Mouse (Mus musculus) lung, embryonic 16.5 days (tissue): ENCODE results near the gene Kcnj10. TPM values are rescaled to one million over a fixed set of nuclear protein-coding genes. Genes with fewer than 3 reads are reported as not detected.
A peak's percentile ranks its signal among the peaks of the same experiment; 100 is the strongest.

Experiments used
- ATAC-seq: fragments of 200-750 bp; cut with Nextera tagmentation; 2 replicates; pipeline ENCODE4 v1.8.0; 2017; ENCODE audit warnings: low read depth, mild to moderate bottlenecking, moderate library complexity
- H3K27ac ChIP-seq: fragments of 300-500 bp; sonication (generic); 2 replicates; pipeline ENCODE4 v1.5.1; 2014; ENCODE audit warnings: mild to moderate bottlenecking, control low read depth, low read length
- H3K27me3 ChIP-seq: fragments of 300-500 bp; sonication (generic); 2 replicates; pipeline ENCODE4 v1.6.1; 2014; ENCODE audit warnings: low read depth, low read length, mixed read lengths; ENCODE audit not compliant: control insufficient read depth, insufficient read depth
- H3K36me3 ChIP-seq: fragments of 300-500 bp; sonication (generic); 2 replicates; pipeline ENCODE4 v1.6.1; 2014; ENCODE audit warnings: low read length; ENCODE audit not compliant: control insufficient read depth, insufficient read depth
- H3K4me1 ChIP-seq: fragments of 300-500 bp; sonication (generic); replicated peaks from 2 replicates; pipeline ENCODE4 v1.6.1; 2014; ENCODE audit warnings: low read length, mixed read lengths; ENCODE audit not compliant: control insufficient read depth, insufficient read depth
- H3K4me2 ChIP-seq: fragments of 300-500 bp; sonication (generic); 2 replicates; pipeline ENCODE4 v1.6.1; 2014; ENCODE audit warnings: low read depth, low read length, control low read depth
- H3K4me3 ChIP-seq: fragments of 300-500 bp; sonication (generic); 2 replicates; pipeline ENCODE4 v1.5.1; 2014; ENCODE audit warnings: mild to moderate bottlenecking, low read length, control low read depth
- H3K9ac ChIP-seq: fragments of 300-500 bp; sonication (generic); 2 replicates; pipeline ENCODE4 v1.6.1; 2014; ENCODE audit warnings: low read length, control low read depth
- H3K9me3 ChIP-seq: fragments of 300-500 bp; sonication (generic); 2 replicates; pipeline ENCODE4 v1.6.1; 2016; ENCODE audit warnings: low read length; ENCODE audit not compliant: control insufficient read depth
- WGBS: fragments of 180-500 bp; shearing (Covaris S2); extraction: QIAGEN DNeasy Blood & Tissue Kit; methylation state at CpG from one replicate; pipeline ENCODE4 v1.1.7; 2014; 5-methylcytosine and 5-hydroxymethylcytosine counted together
- polyA plus RNA-seq: library from polyadenylated mRNA; unstranded; fragments of >200 nt; fragmentation: Nextera tagmentation; extraction: Ambion mirVana; gene quantifications from 2 replicates; pipeline ENCODE4 v1.2.1, GENCODE M21; 2015

Gene Kcnj10
- polyA plus RNA-seq, result 0.15 and 0.20 TPM in 2 replicates

- H3K9ac ChIP-seq, result peak within 1 kb of the TSS; percentile 46
- no peaks in the 10 kb centered on the region for H3K9me3 ChIP-seq
- peaks cover 15% of the 10 kb centered on the region for H3K4me1 ChIP-seq
- H3K27ac ChIP-seq, result no peak within 1 kb of the TSS
- peak within 1 kb of the TSS; percentile 56 for H3K4me3 ChIP-seq
- WGBS, result 1% methylated on average over 37 of the region's 38 CpGs
- peaks cover 20% of the 10 kb centered on the region for H3K27me3 ChIP-seq
- no peaks in the 10 kb centered on the region for H3K36me3 ChIP-seq
- ATAC-seq, result peak; percentile 91
- H3K4me2 ChIP-seq, result peak within 1 kb of the TSS; percentile 80
Measured at GRCm38 (mm10) chr1:172340729-172341321, at the start of gene Kcnj10. Gene Kcnj10 (plus strand): TSS chr1:172341210.

- no peak overlapping the region for H3K9ac ChIP-seq
- no peaks in the 10 kb centered on the region for H3K36me3 ChIP-seq
- H3K4me1 ChIP-seq, result peaks cover 21% of the 10 kb centered on the region
- WGBS, result 81% methylated on average over 2 of the region's 2 CpGs
- H3K4me3 ChIP-seq, result no peak overlapping the region
- no peak overlapping the region for H3K4me2 ChIP-seq
- H3K27ac ChIP-seq, result no peak overlapping the region
- H3K27me3 ChIP-seq, result no peaks in the 10 kb centered on the region
- no peaks in the 10 kb centered on the region for H3K9me3 ChIP-seq
- ATAC-seq, result no peak
Measured at GRCm38 (mm10) chr1:172292880-172293279, 48.1 kb upstream of the Kcnj10 start.

- WGBS, result 87% methylated on average over 11 of the region's 11 CpGs
- H3K9ac ChIP-seq, result no peak overlapping the region
- H3K36me3 ChIP-seq, result no peaks in the 10 kb centered on the region
- no peak overlapping the region for H3K27ac ChIP-seq
- H3K4me3 ChIP-seq, result no peak overlapping the region
- no peak for ATAC-seq
- H3K4me1 ChIP-seq, result peaks cover 21% of the 10 kb centered on the region
- H3K27me3 ChIP-seq, result no peaks in the 10 kb centered on the region
- no peaks in the 10 kb centered on the region for H3K9me3 ChIP-seq
- H3K4me2 ChIP-seq, result no peak overlapping the region
Measured at GRCm38 (mm10) chr1:172293449-172293848, 47.6 kb upstream of the Kcnj10 start.

GRCm38 (mm10) chr1:172295751-172296197, 45.2 kb upstream of the Kcnj10 start:
- no peaks in the 10 kb centered on the region for H3K9me3 ChIP-seq
- peak overlapping the region; percentile 51 for H3K4me2 ChIP-seq
- H3K4me1 ChIP-seq, result peaks cover 21% of the 10 kb centered on the region
- H3K27ac ChIP-seq, result peak overlapping the region; percentile 14; the same call in 1 of the 2 replicates
- WGBS, result 31% methylated on average over 4 of the region's 4 CpGs
- no peaks in the 10 kb centered on the region for H3K36me3 ChIP-seq
- H3K4me3 ChIP-seq, result 0 out of 2 replicates have a peak overlapping the region, but pooled peaks have one; percentile 2
- H3K9ac ChIP-seq, result peak overlapping the region; percentile 30; the same call in 1 of the 2 replicates
- peak; percentile 35 for ATAC-seq
- H3K27me3 ChIP-seq, result no peaks in the 10 kb centered on the region

GRCm38 (mm10) chr1:172296816-172297510, 44.0 kb upstream of the Kcnj10 start:
- WGBS, result 64% methylated on average over 6 of the region's 6 CpGs

GRCm38 (mm10) chr1:172297611-172298537, 43.1 kb upstream of the Kcnj10 start, which contains the start of gene Atp1a2:
Gene Atp1a2 (minus strand): TSS chr1:172298064.
- Histone ChIP-seq H3K4me3 (peak within 1 kb of the TSS; percentile 36), H3K4me2 (peak within 1 kb of the TSS; percentile 51), H3K9ac (peak within 1 kb of the TSS; percentile 57), H3K9me3 (no peaks in the 10 kb centered on the region), H3K27me3 (no peaks in the 10 kb centered on the region), H3K4me1 (peaks cover 21% of the 10 kb centered on the region), H3K27ac (peak within 1 kb of the TSS; percentile 67), H3K36me3 (no peaks in the 10 kb centered on the region)
- WGBS, result 8% methylated on average over 16 of the region's 16 CpGs
- ATAC-seq, result peak; percentile 78

More at GRCm38 (mm10) chr1:172296816-172297510, 44.0 kb upstream of the Kcnj10 start:
- no peaks in the 10 kb centered on the region for H3K9me3 ChIP-seq
- peaks cover 21% of the 10 kb centered on the region for H3K4me1 ChIP-seq
- H3K4me2 ChIP-seq, result peak overlapping the region; percentile 51
- H3K36me3 ChIP-seq, result no peaks in the 10 kb centered on the region
- no peak; the same call in none of the 2 replicates for ATAC-seq
- peak overlapping the region; percentile 57 for H3K9ac ChIP-seq
- peak overlapping the region; percentile 67 for H3K27ac ChIP-seq
- H3K4me3 ChIP-seq, result peak overlapping the region; percentile 36
- H3K27me3 ChIP-seq, result no peaks in the 10 kb centered on the region

GRCm38 (mm10) chr1:172299528-172299927, 41.5 kb upstream of the Kcnj10 start:
- Histone ChIP-seq H3K4me2 (no peak overlapping the region), H3K36me3 (no peaks in the 10 kb centered on the region), H3K9me3 (no peaks in the 10 kb centered on the region), H3K4me3 (no peak overlapping the region), H3K27me3 (no peaks in the 10 kb centered on the region), H3K27ac (no peak overlapping the region), H3K9ac (no peak overlapping the region), H3K4me1 (peaks cover 21% of the 10 kb centered on the region)
- no peak for ATAC-seq
- WGBS, result 65% methylated on average over 7 of the region's 7 CpGs

GRCm38 (mm10) chr1:172300247-172300646, 40.8 kb upstream of the Kcnj10 start:
- no peaks in the 10 kb centered on the region for H3K27me3 ChIP-seq
- no peaks in the 10 kb centered on the region for H3K36me3 ChIP-seq
- H3K4me3 ChIP-seq, result no peak overlapping the region
- H3K4me2 ChIP-seq, result no peak overlapping the region
- H3K27ac ChIP-seq, result no peak overlapping the region
- peaks cover 19% of the 10 kb centered on the region for H3K4me1 ChIP-seq
- no peak overlapping the region for H3K9ac ChIP-seq
- 66% methylated on average over 5 of the region's 5 CpGs for WGBS
- H3K9me3 ChIP-seq, result no peaks in the 10 kb centered on the region
- no peak for ATAC-seq
